Mouse (Mus musculus) myocyte (in vitro differentiated cells): ENCODE measurements at regions not wholly inside any gene's neighbourhood (a gene's known extent, or its start where the extent isn't known, plus 50 kb on each side); places are given as distances from the start of the nearest gene placed in this dataset.

Experiments
- H3K27me3 ChIP-seq: one replicate; pipeline ENCODE4 v1.6.1; 2011; ENCODE audit not compliant: control insufficient read depth, insufficient read depth, insufficient read length
- H3K36me3 ChIP-seq: one replicate; pipeline ENCODE4 v1.6.1; 2011; ENCODE audit not compliant: control insufficient read depth, insufficient read depth
- H3K4me2 ChIP-seq: one replicate; pipeline ENCODE4 v1.6.1; 2011; ENCODE audit warnings: low read depth, control low read depth
- H3K4me3 ChIP-seq: one replicate; pipeline ENCODE4 v1.5.1; 2011; ENCODE audit warnings: mild to moderate bottlenecking, control low read depth, moderate library complexity
- H3K79me2 ChIP-seq: one replicate; pipeline ENCODE4 v1.6.1; 2011; ENCODE audit not compliant: control insufficient read depth, insufficient read depth
- H3ac ChIP-seq: one replicate; pipeline ENCODE4 v1.6.1; 2011; ENCODE audit not compliant: control insufficient read depth, insufficient read length
- CEBPB ChIP-seq: IDR thresholded peaks from 2 replicates; pipeline ENCODE4 v1.6.1; 2011; ENCODE audit warnings: mild to moderate bottlenecking, moderate library complexity; ENCODE audit not compliant: poor library complexity, insufficient read depth, severe bottlenecking
- E2F4 ChIP-seq: IDR thresholded peaks from one replicate; pipeline ENCODE4 v1.6.1; 2011; ENCODE audit warnings: mild to moderate bottlenecking, control low read depth, moderate library complexity; ENCODE audit not compliant: insufficient read depth
- MAX ChIP-seq: IDR thresholded peaks from one replicate; pipeline ENCODE4 v1.6.1; 2011; ENCODE audit warnings: low read depth, mild to moderate bottlenecking, control low read depth
- MYOD1 ChIP-seq, 3 experiments: IDR thresholded peaks; one replicate each; pipeline ENCODE4 v1.6.1; 2011; ENCODE audit warnings: control low read depth in 2 of 3, low read depth in 2 of 3, mild to moderate bottlenecking in 2 of 3, moderate library complexity in 1 of 3; ENCODE audit not compliant: insufficient read length in 2 of 3, control insufficient read depth in 1 of 3
- MYOG ChIP-seq, 3 experiments: IDR thresholded peaks; one replicate each; pipeline ENCODE4 v1.6.1; 2011; ENCODE audit warnings: control low read depth in 2 of 3, low read depth in 2 of 3, mild to moderate bottlenecking in 2 of 3; ENCODE audit not compliant: insufficient read length in 2 of 3, control insufficient read depth in 1 of 3, insufficient read depth in 1 of 3
- POLR2A ChIP-seq: IDR thresholded peaks from one replicate; pipeline ENCODE4 v1.6.1; 2011; ENCODE audit warnings: low read depth, mild to moderate bottlenecking, control low read depth, moderate library complexity; ENCODE audit not compliant: insufficient read length
- POLR2AphosphoS2 ChIP-seq: IDR thresholded peaks from one replicate; pipeline ENCODE4 v1.6.1; 2011; ENCODE audit warnings: low read depth, control low read depth; ENCODE audit not compliant: insufficient read length
- REST ChIP-seq: IDR thresholded peaks from one replicate; pipeline ENCODE4 v1.6.1; 2011; ENCODE audit warnings: mild to moderate bottlenecking, control low read depth, moderate library complexity; ENCODE audit not compliant: insufficient read depth, insufficient read length
- SRF ChIP-seq: IDR thresholded peaks from one replicate; pipeline ENCODE4 v1.6.1; 2011; ENCODE audit warnings: low read depth; ENCODE audit not compliant: control insufficient read depth, insufficient read length
- TCF12 ChIP-seq: IDR thresholded peaks from one replicate; pipeline ENCODE4 v1.6.1; 2011; ENCODE audit warnings: mild to moderate bottlenecking, control low read depth; ENCODE audit not compliant: poor library complexity, insufficient read depth, severe bottlenecking
- TCF3 ChIP-seq: IDR thresholded peaks from one replicate; pipeline ENCODE4 v1.6.1; 2011; ENCODE audit warnings: low read depth, control low read depth; ENCODE audit not compliant: insufficient read length
- USF1 ChIP-seq: IDR thresholded peaks from one replicate; pipeline ENCODE4 v1.6.1; 2011; ENCODE audit warnings: low read depth, mild to moderate bottlenecking, control low read depth, moderate library complexity

- Histone ChIP-seq H3K27me3 (no peaks in the 10 kb centered on the region), H3K36me3 (no peaks in the 10 kb centered on the region), H3K4me3 (no peak overlapping the region), H3ac (no peak overlapping the region), H3K4me2 (no peak overlapping the region), H3K79me2 (no peaks in the 10 kb centered on the region)
- no peak for TF ChIP-seq TCF12
- no peak for TF ChIP-seq TCF3
- no peak for TF ChIP-seq CEBPB
- no peak for TF ChIP-seq MYOD1 (IDR thresholded peaks at IDR 0.05; ENCODE audit: control insufficient read depth in 1 of 3, insufficient read length in 2 of 3, low read depth in 2 of 3)
- TF ChIP-seq USF1 = no peak
- no peak for TF ChIP-seq E2F4
- TF ChIP-seq POLR2A = no peak
- TF ChIP-seq MYOG (IDR thresholded peaks at IDR 0.05; ENCODE audit: control insufficient read depth in 1 of 3, insufficient read depth in 1 of 3, insufficient read length in 2 of 3, low read depth in 2 of 3) = no peak
- no peak for TF ChIP-seq REST
- TF ChIP-seq SRF = no peak
- TF ChIP-seq MAX = no peak
- no peak for TF ChIP-seq POLR2AphosphoS2
Measured at GRCm38 (mm10) chr12:31153720-31154119, 80.1 kb downstream of the Fam110c start.

- no peak overlapping the region for H3K4me3 ChIP-seq
- H3ac ChIP-seq = no peak overlapping the region
- TF ChIP-seq CEBPB (no peak), TCF12 (no peak), POLR2AphosphoS2 (no peak), MAX (no peak), MYOG (IDR thresholded peaks at IDR 0.05; ENCODE audit: control insufficient read depth in 1 of 3, insufficient read depth in 1 of 3, insufficient read length in 2 of 3, low read depth in 2 of 3) (no peak), TCF3 (no peak)
- H3K79me2 ChIP-seq = no peaks in the 10 kb centered on the region
- no peaks in the 10 kb centered on the region for H3K36me3 ChIP-seq
- no peak overlapping the region for H3K4me2 ChIP-seq
- no peaks in the 10 kb centered on the region for H3K27me3 ChIP-seq
Measured at GRCm38 (mm10) chr12:31154608-31155011, 80.9 kb downstream of the Fam110c start.

- no peak for TF ChIP-seq MYOD1 (IDR thresholded peaks at IDR 0.05; ENCODE audit: control insufficient read depth in 1 of 3, insufficient read length in 2 of 3, low read depth in 2 of 3)
- Histone ChIP-seq H3K36me3 (no peaks in the 10 kb centered on the region), H3K27me3 (no peaks in the 10 kb centered on the region), H3ac (no peak overlapping the region), H3K4me3 (no peak overlapping the region), H3K79me2 (no peaks in the 10 kb centered on the region), H3K4me2 (no peak overlapping the region)
Measured at GRCm38 (mm10) chr12:31156154-31156720, 82.6 kb downstream of the Fam110c start.

- Histone ChIP-seq H3K4me2 (no peak overlapping the region), H3ac (no peak overlapping the region), H3K4me3 (no peak overlapping the region), H3K79me2 (no peaks in the 10 kb centered on the region), H3K36me3 (no peaks in the 10 kb centered on the region), H3K27me3 (no peaks in the 10 kb centered on the region)
- no peak for TF ChIP-seq TCF3
- TF ChIP-seq USF1 = no peak
- TF ChIP-seq REST = no peak
- no peak for TF ChIP-seq POLR2AphosphoS2
- TF ChIP-seq MYOD1 (IDR thresholded peaks at IDR 0.05; ENCODE audit: control insufficient read depth in 1 of 3, insufficient read length in 2 of 3, low read depth in 2 of 3) = no peak
- TF ChIP-seq CEBPB = no peak
- TF ChIP-seq TCF12 = no peak
- no peak for TF ChIP-seq SRF
- TF ChIP-seq POLR2A = no peak
- no peak for TF ChIP-seq MAX
Measured at GRCm38 (mm10) chr12:31157453-31157852, 83.1 kb upstream of the Gm6993 start.

GRCm38 (mm10) chr12:31157890-31158289 lies 82.7 kb upstream of the Gm6993 start:
- Histone ChIP-seq H3K79me2 (no peaks in the 10 kb centered on the region), H3ac (no peak overlapping the region), H3K4me3 (no peak overlapping the region), H3K27me3 (no peaks in the 10 kb centered on the region), H3K36me3 (no peaks in the 10 kb centered on the region), H3K4me2 (no peak overlapping the region)
- TF ChIP-seq MAX (no peak), CEBPB (no peak), POLR2AphosphoS2 (no peak), TCF12 (no peak), MYOG (IDR thresholded peaks at IDR 0.05; ENCODE audit: control insufficient read depth in 1 of 3, insufficient read depth in 1 of 3, insufficient read length in 2 of 3, low read depth in 2 of 3) (no peak), TCF3 (no peak), E2F4 (no peak), SRF (no peak), USF1 (no peak), MYOD1 (IDR thresholded peaks at IDR 0.05; ENCODE audit: control insufficient read depth in 1 of 3, insufficient read length in 2 of 3, low read depth in 2 of 3) (no peak), POLR2A (no peak), REST (no peak)

- H3K4me3 ChIP-seq = no peak overlapping the region
- no peak for TF ChIP-seq MYOG (IDR thresholded peaks at IDR 0.05; ENCODE audit: control insufficient read depth in 1 of 3, insufficient read depth in 1 of 3, insufficient read length in 2 of 3, low read depth in 2 of 3)
- no peaks in the 10 kb centered on the region for H3K36me3 ChIP-seq
- no peak overlapping the region for H3ac ChIP-seq
- no peaks in the 10 kb centered on the region for H3K27me3 ChIP-seq
- H3K79me2 ChIP-seq = no peaks in the 10 kb centered on the region
- no peak overlapping the region for H3K4me2 ChIP-seq
Measured at GRCm38 (mm10) chr12:31158885-31159284, 81.7 kb upstream of the Gm6993 start.
